In the genomic region with DNA sequence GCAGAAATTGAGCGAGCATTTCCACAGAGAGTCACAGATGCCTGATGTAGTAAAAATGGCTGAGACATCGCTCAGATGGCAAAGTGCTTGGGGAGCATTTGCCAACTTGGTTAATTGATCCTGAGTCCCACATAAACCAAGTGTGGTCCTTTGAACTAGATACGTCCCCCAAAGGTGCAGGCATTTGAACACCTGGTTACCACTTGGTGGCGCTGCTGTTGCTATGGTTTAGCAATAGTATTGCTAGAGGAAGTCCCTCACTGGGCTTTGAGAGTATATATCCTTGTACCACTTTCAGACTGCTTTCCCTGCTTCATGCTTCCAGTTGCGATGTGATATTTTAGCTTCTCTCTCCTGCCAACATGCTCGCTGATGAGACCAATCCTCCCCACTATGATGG, we compare ENCODE assay signal across 12 mouse cellular contexts.
DNase-seq lines count a peak whose midpoint lies in the region; ATAC-seq and TF ChIP-seq lines count a peak whose summit lies in the region.
"Had no signal": no experiment of that assay in that cellular context is flagged by ENCODE, and none has a peak within 500 bp of the region (broad histone marks: within the 10 kb centered on the region; RNA-seq: fewer than 3 reads in every experiment).

No protein-coding gene starts in this region.

- H3K9ac ChIP-seq in heart, adult 2 months (ENCODE audit: low read depth, low read length) = no peak overlapping the region
- no peak overlapping the region for H3K9ac ChIP-seq in heart, embryonic 12.5 days
- no peak overlapping the region for H3K9ac ChIP-seq in liver, embryonic 14.5 days (replicated peaks)
- H3K9ac ChIP-seq in liver, embryonic 11.5 days (ENCODE audit: low read depth, low read length) = no peak overlapping the region
- H3K9ac ChIP-seq: intestine, embryonic 15.5 days had no signal

- no peak overlapping the region for H3K27ac ChIP-seq in heart, adult 2 months
- H3K27ac ChIP-seq in heart, embryonic 12.5 days (ENCODE audit: poor library complexity, severe bottlenecking) = no peak overlapping the region
- no peak overlapping the region for H3K27ac ChIP-seq in liver, embryonic 14.5 days
- no peak overlapping the region for H3K27ac ChIP-seq in liver, embryonic 11.5 days (ENCODE audit: low read depth, low read length)
- H3K27ac ChIP-seq: intestine, embryonic 15.5 days had no signal

- no peak overlapping the region for H3K4me2 ChIP-seq in heart, embryonic 12.5 days
- H3K4me2 ChIP-seq in liver, embryonic 14.5 days (ENCODE audit: low read depth) = no peak overlapping the region
- H3K4me2 ChIP-seq in liver, embryonic 11.5 days = no peak overlapping the region
- H3K4me2 ChIP-seq: intestine, embryonic 15.5 days had no signal

- no peaks in the 10 kb centered on the region for H3K79me2 ChIP-seq in heart, adult 2 months (replicated peaks; ENCODE audit: control insufficient read depth, insufficient read depth, low read length)

- TF ChIP-seq CTCF in heart, adult 2 months (IDR thresholded peaks at IDR 0.05) = peak; percentile 50
- TF ChIP-seq CTCF in liver, embryonic 14.5 days (IDR thresholded peaks at IDR 0.05; ENCODE audit: low read depth) = peak; percentile 51
- TF ChIP-seq CTCF in E14TG2a.4 (conservative IDR thresholded peaks at IDR 0.05; ENCODE audit: low read length) = peak; percentile 55
- peak; percentile 29; the same call in 1 of the 2 replicates for TF ChIP-seq CTCF in brain, embryonic 14.5 days (IDR thresholded peaks at IDR 0.05; ENCODE audit: borderline replicate concordance, extremely low read depth, insufficient read depth, insufficient read length)

- H3K4me3 ChIP-seq in heart, adult 2 months = no peak overlapping the region
- no peak overlapping the region for H3K4me3 ChIP-seq in heart, embryonic 12.5 days
- H3K4me3 ChIP-seq in liver, embryonic 14.5 days (ENCODE audit: insufficient read depth in 1 of 2, low read depth in 2 of 2, low read length in 2 of 2) = no peak overlapping the region
- no peak overlapping the region for H3K4me3 ChIP-seq in liver, embryonic 11.5 days (ENCODE audit: low read depth, low read length)
- H3K4me3 ChIP-seq in E14TG2a.4 (replicated peaks; ENCODE audit: low read length) = no peak overlapping the region
- H3K4me3 ChIP-seq: intestine, embryonic 15.5 days had no signal

- no peaks in the 10 kb centered on the region for H3K36me3 ChIP-seq in heart, adult 2 months (ENCODE audit: control insufficient read depth, insufficient read depth, low read length)
- H3K36me3 ChIP-seq in heart, embryonic 12.5 days = no peaks in the 10 kb centered on the region
- no peaks in the 10 kb centered on the region for H3K36me3 ChIP-seq in liver, embryonic 14.5 days (replicated peaks; ENCODE audit: control insufficient read depth, insufficient read depth, low read depth)
- no peaks in the 10 kb centered on the region for H3K36me3 ChIP-seq in liver, embryonic 11.5 days (ENCODE audit: control insufficient read depth, insufficient read depth, low read length)
- no peaks in the 10 kb centered on the region for H3K36me3 ChIP-seq in E14TG2a.4 (ENCODE audit: insufficient read depth, low read length)
- H3K36me3 ChIP-seq: intestine, embryonic 15.5 days had no signal

- DNase-seq in heart, adult 2 months = no peak
- peak in 1 of 3 experiments; percentile 4 for DNase-seq in liver, embryonic 14.5 days (ENCODE audit: low read depth in 3 of 3, low spot score in 3 of 3)
- DNase-seq in liver, embryonic 11.5 days (ENCODE audit: low spot score) = no peak
- DNase-seq in brain, embryonic 14.5 days (ENCODE audit: low read depth) = no peak
- no peak for DNase-seq in frontal cortex, postnatal 25 days (ENCODE audit: low spot score in 2 of 2)
- DNase-seq: gastrocnemius, postnatal 36 days; heart, postnatal 14 days; right cerebral cortex, postnatal 25 days had no signal

- no peaks in the 10 kb centered on the region for H3K4me1 ChIP-seq in heart, adult 2 months (ENCODE audit: control insufficient read depth, insufficient read depth, low read length)
- H3K4me1 ChIP-seq in heart, embryonic 12.5 days (replicated peaks) = no peaks in the 10 kb centered on the region
- H3K4me1 ChIP-seq in liver, embryonic 14.5 days (replicated peaks; ENCODE audit: control insufficient read depth in 2 of 2, insufficient read depth in 2 of 2, low read length in 1 of 2) = no peaks in the 10 kb centered on the region
- H3K4me1 ChIP-seq in liver, embryonic 11.5 days (replicated peaks; ENCODE audit: control insufficient read depth, insufficient read depth, low read length) = no peaks in the 10 kb centered on the region
- peaks cover 19% of the 10 kb centered on the region for H3K4me1 ChIP-seq in E14TG2a.4 (replicated peaks; ENCODE audit: low read depth, low read length)
- H3K4me1 ChIP-seq: intestine, embryonic 15.5 days had no signal

- no peaks in the 10 kb centered on the region for H3K27me3 ChIP-seq in heart, adult 2 months (ENCODE audit: control insufficient read depth, insufficient read depth, low read length)
- 0 out of 2 replicates have a peak, but pooled peaks cover 5% of the 10 kb centered on the region for H3K27me3 ChIP-seq in heart, embryonic 12.5 days (replicated peaks)
- H3K27me3 ChIP-seq in liver, embryonic 14.5 days (ENCODE audit: control insufficient read depth, insufficient read depth, low read length) = no peaks in the 10 kb centered on the region
- H3K27me3 ChIP-seq in liver, embryonic 11.5 days (replicated peaks; ENCODE audit: control insufficient read depth, insufficient read depth, low read length) = no peaks in the 10 kb centered on the region; the same call in 1 of the 2 replicates
- peaks cover 11% of the 10 kb centered on the region; the same call in 1 of the 2 replicates for H3K27me3 ChIP-seq in E14TG2a.4 (ENCODE audit: insufficient read depth, low read length)
- H3K27me3 ChIP-seq: intestine, embryonic 15.5 days had no signal

- TF ChIP-seq POLR2A in heart, adult 2 months (IDR thresholded peaks at IDR 0.05; ENCODE audit: insufficient read depth, low read depth, low read length) = no peak
- no peak for TF ChIP-seq POLR2A in brain, embryonic 14.5 days (IDR thresholded peaks at IDR 0.05; ENCODE audit: borderline replicate concordance, extremely low read depth, insufficient read depth, insufficient read length, poor library complexity, severe bottlenecking)

- no peak for TF ChIP-seq EP300 in heart, adult 2 months (IDR thresholded peaks at IDR 0.05; ENCODE audit: insufficient read depth, low read depth, low read length)
- TF ChIP-seq EP300 in liver, embryonic 14.5 days (IDR thresholded peaks at IDR 0.05; ENCODE audit: low read depth) = no peak

- no peak for ATAC-seq in heart, embryonic 12.5 days (ENCODE audit: insufficient number of reproducible peaks, low FRiP score)
- no peak for ATAC-seq in liver, embryonic 14.5 days (ENCODE audit: insufficient read depth)
- ATAC-seq in liver, embryonic 11.5 days (replicated peaks; ENCODE audit: low FRiP score) = no peak
- no peak for ATAC-seq in erythroblast, adult 5-6 weeks (replicated peaks; ENCODE audit: low FRiP score, poor library complexity, severe bottlenecking)
- ATAC-seq: intestine, embryonic 15.5 days had no signal

- no peaks in the 10 kb centered on the region for H3K9me3 ChIP-seq in heart, embryonic 12.5 days (replicated peaks)
- H3K9me3 ChIP-seq in liver, embryonic 14.5 days (ENCODE audit: control insufficient read depth, low read length) = no peaks in the 10 kb centered on the region
- no peaks in the 10 kb centered on the region for H3K9me3 ChIP-seq in liver, embryonic 11.5 days (ENCODE audit: control insufficient read depth, low read length)
- peaks cover 12% of the 10 kb centered on the region for H3K9me3 ChIP-seq in E14TG2a.4 (ENCODE audit: low read length)
- H3K9me3 ChIP-seq: intestine, embryonic 15.5 days had no signal

- WGBS in heart, adult 2 months = 74% methylated on average over 6 of the region's 6 CpGs
- WGBS in heart, embryonic 12.5 days = 71% methylated on average over 6 of the region's 6 CpGs
- WGBS in liver, embryonic 14.5 days (ENCODE audit: insufficient replicate concordance) = 54% methylated on average over 6 of the region's 6 CpGs
- 66% methylated on average over 6 of the region's 6 CpGs for WGBS in liver, embryonic 11.5 days

- intact Hi-C loops in heart, adult 2 months (cut with DNase I) = loop anchor here (2.0 kb wide), 1 partner anchor 43 kb away; no protein-coding TSS in a partner anchor
